In genomic region chr4:128419988-128420617, GRCm38 (mm10) we compare ENCODE assay signal across 18 mouse cellular contexts.
A peak's percentile ranks its signal among the peaks of the same experiment; 100 is the strongest.
DNase-seq lines count a peak whose midpoint lies in the region; ATAC-seq and TF ChIP-seq lines count a peak whose summit lies in the region.
"Had no signal": no experiment of that assay in that cellular context is flagged by ENCODE, and none has a peak within 500 bp of the region (broad histone marks: within the 10 kb centered on the region; RNA-seq: fewer than 3 reads in every experiment).

No protein-coding gene starts in this region.

- 59% methylated on average over 7 of the region's 7 CpGs for WGBS in heart, embryonic 12.5 days
- 51% methylated on average over 7 of the region's 7 CpGs for WGBS in forebrain, embryonic 12.5 days
- 39% methylated on average over 7 of the region's 7 CpGs for WGBS in forebrain, postnatal 0 days
- 39% methylated on average over 7 of the region's 7 CpGs for WGBS in neural tube, embryonic 12.5 days

- no peak overlapping the region for H3K4me3 ChIP-seq in heart, embryonic 12.5 days
- no peak overlapping the region for H3K4me3 ChIP-seq in forebrain, embryonic 12.5 days (replicated peaks)
- H3K4me3 ChIP-seq in forebrain, postnatal 0 days (ENCODE audit: low read depth, low read length) = no peak overlapping the region
- no peak overlapping the region for H3K4me3 ChIP-seq in neural tube, embryonic 12.5 days
- H3K4me3 ChIP-seq: kidney, embryonic 15.5 days had no signal

- H3K4me1 ChIP-seq in heart, embryonic 12.5 days (replicated peaks) = peaks cover 11% of the 10 kb centered on the region
- peaks cover 28% of the 10 kb centered on the region for H3K4me1 ChIP-seq in forebrain, embryonic 12.5 days
- H3K4me1 ChIP-seq in forebrain, postnatal 0 days (ENCODE audit: insufficient read depth) = 0 out of 2 replicates have a peak, but pooled peaks cover 5% of the 10 kb centered on the region
- peaks cover 17% of the 10 kb centered on the region for H3K4me1 ChIP-seq in neural tube, embryonic 12.5 days
- H3K4me1 ChIP-seq: kidney, embryonic 15.5 days had no signal

- no peaks in the 10 kb centered on the region for H3K36me3 ChIP-seq in heart, embryonic 12.5 days
- H3K36me3 ChIP-seq in forebrain, embryonic 12.5 days (replicated peaks) = no peaks in the 10 kb centered on the region
- peaks cover 16% of the 10 kb centered on the region for H3K36me3 ChIP-seq in forebrain, postnatal 0 days (ENCODE audit: insufficient read depth)
- no peaks in the 10 kb centered on the region; the same call in 1 of the 2 replicates for H3K36me3 ChIP-seq in neural tube, embryonic 12.5 days
- H3K36me3 ChIP-seq: kidney, embryonic 15.5 days had no signal

- DNase-seq in heart, adult 8-10 months (ENCODE audit: low spot score) = no peak
- DNase-seq in forebrain, postnatal 0 days = no peak
- no peak for DNase-seq in left cerebral cortex, postnatal 14 days (ENCODE audit: low spot score in 2 of 2)
- DNase-seq in frontal cortex, postnatal 36 days (ENCODE audit: low spot score in 2 of 2) = no peak
- DNase-seq: adrenal gland, postnatal 36 days; B cell, adult 2 months; cerebellum, adult 9-11 months; gastrocnemius, postnatal 14 days; heart, postnatal 14 days; layer of hippocampus, postnatal 36 days; left cerebral cortex, postnatal 4 days; lung, embryonic 14.5 days; lung, postnatal 4 days; right cerebral cortex, adult 18-20 months had no signal

- no peak overlapping the region for H3K27ac ChIP-seq in heart, embryonic 12.5 days (ENCODE audit: poor library complexity, severe bottlenecking)
- H3K27ac ChIP-seq in forebrain, embryonic 12.5 days = 0 out of 2 replicates have a peak overlapping the region, but pooled peaks have one; percentile 25
- no peak overlapping the region for H3K27ac ChIP-seq in forebrain, postnatal 0 days (ENCODE audit: low read depth, low read length)
- no peak overlapping the region for H3K27ac ChIP-seq in neural tube, embryonic 12.5 days
- H3K27ac ChIP-seq: kidney, embryonic 15.5 days had no signal

- H3K9me3 ChIP-seq in heart, embryonic 12.5 days (replicated peaks) = no peaks in the 10 kb centered on the region
- H3K9me3 ChIP-seq in forebrain, embryonic 12.5 days = no peaks in the 10 kb centered on the region
- no peaks in the 10 kb centered on the region for H3K9me3 ChIP-seq in forebrain, postnatal 0 days (ENCODE audit: low read length)
- no peaks in the 10 kb centered on the region for H3K9me3 ChIP-seq in neural tube, embryonic 12.5 days
- H3K9me3 ChIP-seq: kidney, embryonic 15.5 days had no signal

- no peak for TF ChIP-seq CTCF in forebrain, postnatal 0 days (IDR thresholded peaks at IDR 0.05; ENCODE audit: low read depth)

- H3K27me3 ChIP-seq in heart, embryonic 12.5 days (replicated peaks) = no peaks in the 10 kb centered on the region
- H3K27me3 ChIP-seq in forebrain, embryonic 12.5 days = 0 out of 2 replicates have a peak, but pooled peaks cover 3% of the 10 kb centered on the region
- H3K27me3 ChIP-seq in forebrain, postnatal 0 days (ENCODE audit: insufficient read depth, low read length) = no peaks in the 10 kb centered on the region
- no peaks in the 10 kb centered on the region for H3K27me3 ChIP-seq in neural tube, embryonic 12.5 days (replicated peaks)
- H3K27me3 ChIP-seq: kidney, embryonic 15.5 days had no signal

- ATAC-seq in heart, embryonic 12.5 days (ENCODE audit: insufficient number of reproducible peaks, low FRiP score) = no peak
- ATAC-seq in forebrain, embryonic 12.5 days (ENCODE audit: low FRiP score) = peak; percentile 77; the same call in 1 of the 2 replicates
- 0 out of 2 replicates have a peak, but pooled peaks have one; percentile 20 for ATAC-seq in forebrain, postnatal 0 days
- peak; percentile 88 for ATAC-seq in neural tube, embryonic 12.5 days (ENCODE audit: low FRiP score, low read depth)

- 0 out of 2 replicates have a peak overlapping the region, but pooled peaks have one; percentile 9 for H3K4me2 ChIP-seq in heart, embryonic 12.5 days
- no peak overlapping the region for H3K4me2 ChIP-seq in forebrain, embryonic 12.5 days
- no peak overlapping the region for H3K4me2 ChIP-seq in forebrain, postnatal 0 days (ENCODE audit: low read depth)
- H3K4me2 ChIP-seq in neural tube, embryonic 12.5 days (replicated peaks) = no peak overlapping the region
- H3K4me2 ChIP-seq: kidney, embryonic 15.5 days; lung, embryonic 14.5 days had no signal

- intact Hi-C loops in left cerebral cortex, postnatal 14 days (cut with DNase I) = no loop called here

- no peak overlapping the region for H3K9ac ChIP-seq in heart, embryonic 12.5 days
- no peak overlapping the region for H3K9ac ChIP-seq in forebrain, embryonic 12.5 days
- H3K9ac ChIP-seq in forebrain, postnatal 0 days = no peak overlapping the region
- no peak overlapping the region for H3K9ac ChIP-seq in neural tube, embryonic 12.5 days
- H3K9ac ChIP-seq: kidney, embryonic 15.5 days; lung, embryonic 14.5 days had no signal
